Mouse (Mus musculus): ENCODE results near the gene Vps72. TPM values are rescaled to one million over a fixed set of nuclear protein-coding genes. Genes with fewer than 3 reads are reported as not detected.
A peak's percentile ranks its signal among the peaks of the same experiment; 100 is the strongest.
"Not testable (repeated sequence)": the region's sequence is repeated elsewhere in the genome, so short reads cannot be mapped to it uniquely, and the experiment has no call there.

Gene Vps72
- polyA plus RNA-seq, 1 experiment from 2014 or later: 116 TPM

- H3K36me3 ChIP-seq (ENCODE audit: insufficient read depth, low read length): no peaks in the 10 kb centered on the region
- DNase-seq (ENCODE audit: low spot score) (no peak), ATAC-seq (replicated peaks; ENCODE audit: low FRiP score, low read depth) (no peak)
- H3K4me2 ChIP-seq (ENCODE audit: low read length): no peak overlapping the region
- H3K4me3 ChIP-seq (replicated peaks; ENCODE audit: low read depth, low read length): no peak overlapping the region
- no peaks in the 10 kb centered on the region for H3K9me3 ChIP-seq (replicated peaks; ENCODE audit: low read length)
- no peak overlapping the region for H3K9ac ChIP-seq (ENCODE audit: low read depth, low read length)
- no peak overlapping the region for H3K27ac ChIP-seq
- no peaks in the 10 kb centered on the region for H3K4me1 ChIP-seq (replicated peaks; ENCODE audit: insufficient read depth, low read length)
- WGBS: 93% methylated on average over 1 of the region's 1 CpGs
- no peak for TF ChIP-seq CTCF (IDR thresholded peaks at IDR 0.05; ENCODE audit: low read depth)
- no peaks in the 10 kb centered on the region for H3K27me3 ChIP-seq (ENCODE audit: insufficient read depth, low read length)
Measured at GRCm38 (mm10) chr3:95088071-95088470, 22.8 kb upstream of the Vps72 start.

- Histone ChIP-seq H3K4me2 (ENCODE audit: low read length) (no peak overlapping the region), H3K4me3 (replicated peaks; ENCODE audit: low read depth, low read length) (no peak overlapping the region), H3K27me3 (ENCODE audit: insufficient read depth, low read length) (no peaks in the 10 kb centered on the region), H3K27ac (no peak overlapping the region), H3K36me3 (ENCODE audit: insufficient read depth, low read length) (peaks cover 6% of the 10 kb centered on the region; the same call in 1 of the 2 replicates), H3K4me1 (replicated peaks; ENCODE audit: insufficient read depth, low read length) (0 out of 2 replicates have a peak, but pooled peaks cover 5% of the 10 kb centered on the region), H3K9ac (ENCODE audit: low read depth, low read length) (no peak overlapping the region), H3K9me3 (replicated peaks; ENCODE audit: low read length) (no peaks in the 10 kb centered on the region)
- WGBS: 20% methylated on average over 2 of the region's 2 CpGs
- TF ChIP-seq CTCF (IDR thresholded peaks at IDR 0.05; ENCODE audit: low read depth): no peak
- DNase-seq (ENCODE audit: low spot score) (no peak), ATAC-seq (replicated peaks; ENCODE audit: low FRiP score, low read depth) (no peak)
Measured at GRCm38 (mm10) chr3:95100854-95101253, 10.0 kb upstream of the Vps72 start.

- TF ChIP-seq CTCF (IDR thresholded peaks at IDR 0.05; ENCODE audit: low read depth): no peak
- Histone ChIP-seq H3K9ac (ENCODE audit: low read depth, low read length) (peak overlapping the region; percentile 73; the same call in 1 of the 2 replicates), H3K36me3 (ENCODE audit: insufficient read depth, low read length) (no peaks in the 10 kb centered on the region), H3K4me3 (replicated peaks; ENCODE audit: low read depth, low read length) (peak overlapping the region; percentile 73), H3K9me3 (replicated peaks; ENCODE audit: low read length) (no peaks in the 10 kb centered on the region), H3K4me2 (ENCODE audit: low read length) (peak overlapping the region; percentile 69), H3K27ac (no peak overlapping the region), H3K4me1 (replicated peaks; ENCODE audit: insufficient read depth, low read length) (0 out of 2 replicates have a peak, but pooled peaks cover 5% of the 10 kb centered on the region), H3K27me3 (ENCODE audit: insufficient read depth, low read length) (no peaks in the 10 kb centered on the region)
- WGBS: 48% methylated on average over 4 of the region's 4 CpGs
- ATAC-seq (replicated peaks; ENCODE audit: low FRiP score, low read depth): no peak
- DNase-seq (ENCODE audit: low spot score): no peak
Measured at GRCm38 (mm10) chr3:95105121-95105520, 5.7 kb upstream of the Vps72 start.

- Histone ChIP-seq H3K9me3 (replicated peaks; ENCODE audit: low read length) (no peaks in the 10 kb centered on the region), H3K4me2 (ENCODE audit: low read length) (peak overlapping the region; percentile 69), H3K9ac (ENCODE audit: low read depth, low read length) (peak overlapping the region; percentile 73), H3K4me3 (replicated peaks; ENCODE audit: low read depth, low read length) (peak overlapping the region; percentile 73), H3K4me1 (replicated peaks; ENCODE audit: insufficient read depth, low read length) (0 out of 2 replicates have a peak, but pooled peaks cover 5% of the 10 kb centered on the region), H3K27me3 (ENCODE audit: insufficient read depth, low read length) (no peaks in the 10 kb centered on the region), H3K27ac (peak overlapping the region; percentile 83), H3K36me3 (ENCODE audit: insufficient read depth, low read length) (no peaks in the 10 kb centered on the region)
- ATAC-seq (replicated peaks; ENCODE audit: low FRiP score, low read depth) (no peak), DNase-seq (ENCODE audit: low spot score) (peak; percentile 54)
- under 1% methylated on average over 16 of the region's 16 CpGs for WGBS
- no peak for TF ChIP-seq CTCF (IDR thresholded peaks at IDR 0.05; ENCODE audit: low read depth)
Measured at GRCm38 (mm10) chr3:95105586-95106337, 5.1 kb upstream of the Vps72 start.

- Histone ChIP-seq H3K27me3 (ENCODE audit: insufficient read depth, low read length) (no peaks in the 10 kb centered on the region), H3K9ac (ENCODE audit: low read depth, low read length) (peak within 1 kb of the TSS; percentile 73), H3K9me3 (replicated peaks; ENCODE audit: low read length) (no peaks in the 10 kb centered on the region), H3K4me1 (replicated peaks; ENCODE audit: insufficient read depth, low read length) (0 out of 2 replicates have a peak, but pooled peaks cover 5% of the 10 kb centered on the region), H3K4me2 (ENCODE audit: low read length) (peak within 1 kb of the TSS; percentile 69), H3K27ac (peak within 1 kb of the TSS; percentile 83), H3K4me3 (replicated peaks; ENCODE audit: low read depth, low read length) (peak within 1 kb of the TSS; percentile 73), H3K36me3 (ENCODE audit: insufficient read depth, low read length) (no peaks in the 10 kb centered on the region)
- DNase-seq (ENCODE audit: low spot score) (peak; percentile 100), ATAC-seq (replicated peaks; ENCODE audit: low FRiP score, low read depth) (peak; percentile 92)
- under 1% methylated on average over 51 of the region's 51 CpGs for WGBS
- TF ChIP-seq CTCF (IDR thresholded peaks at IDR 0.05; ENCODE audit: low read depth): no peak; the same call in 1 of the 2 replicates
Measured at GRCm38 (mm10) chr3:95106338-95107117, 4.3 kb upstream of the Vps72 start, which contains the start of gene Pip5k1a. Pip5k1a (minus strand) TSS chr3:95106930.

DNA sequence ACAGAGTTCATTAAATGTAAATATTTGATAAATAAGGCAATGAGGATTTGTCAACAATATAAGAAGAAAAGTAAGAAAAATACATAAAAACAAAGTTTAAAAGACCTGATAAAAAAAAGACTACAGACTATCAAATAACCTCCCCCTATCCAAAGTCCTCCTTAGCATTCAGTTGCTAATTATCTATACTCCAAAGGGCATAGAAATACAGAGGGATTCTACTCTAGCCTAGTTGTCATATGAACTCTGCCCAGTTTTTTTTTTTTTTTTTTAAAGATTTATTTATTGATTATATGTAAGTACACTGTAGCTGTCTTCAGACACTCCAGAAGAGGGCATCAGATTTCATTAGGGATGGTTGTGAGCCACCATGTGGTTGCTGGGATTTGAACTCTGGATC, 3.5 kb upstream of the Vps72 start:
- not testable (repeated sequence) for H3K4me1 ChIP-seq (replicated peaks; ENCODE audit: insufficient read depth, low read length); ATAC-seq (replicated peaks; ENCODE audit: low FRiP score, low read depth)

More for the DNA sequence above, 3.5 kb upstream of the Vps72 start:
- H3K36me3 ChIP-seq (ENCODE audit: insufficient read depth, low read length); H3K27me3 ChIP-seq (ENCODE audit: insufficient read depth, low read length); H3K9ac ChIP-seq (ENCODE audit: low read depth, low read length); H3K9me3 ChIP-seq (replicated peaks; ENCODE audit: low read length); H3K27ac ChIP-seq; DNase-seq (ENCODE audit: low spot score): not testable (repeated sequence)
- peak overlapping the region; percentile 73 for H3K4me3 ChIP-seq (replicated peaks; ENCODE audit: low read depth, low read length)
- H3K4me2 ChIP-seq (ENCODE audit: low read length): peak overlapping the region; percentile 63
